Mouse (Mus musculus) frontal cortex, postnatal 10 days (tissue): Measurements from ENCODE around the gene Zfp418.
A peak's percentile ranks its signal among the peaks of the same experiment; 100 is the strongest.
"Not testable (repeated sequence)": the region's sequence is repeated elsewhere in the genome, so short reads cannot be mapped to it uniquely, and the experiment has no call there.

Experiments
- DNase-seq, 2 experiments: peaks; one replicate each; pipeline ENCODE4 v3.0.0; 2022; ENCODE audit warnings: low spot score in 2 of 2, mixed read lengths in 1 of 2

Gene Zfp418

GRCm38 (mm10) chr7:7171227-7172147 lies at the start of gene Zfp418:
Gene Zfp418 (plus strand): TSS chr7:7171330.
- peak; percentile 35 to 62 for DNase-seq

- DNase-seq, result no peak
Observed at GRCm38 (mm10) chr7:7121602-7121980, 49.5 kb upstream of the Zfp418 start.

GRCm38 (mm10) chr7:7130491-7131124 lies 40.5 kb upstream of the Zfp418 start:
- DNase-seq, result not testable (repeated sequence)

DNA sequence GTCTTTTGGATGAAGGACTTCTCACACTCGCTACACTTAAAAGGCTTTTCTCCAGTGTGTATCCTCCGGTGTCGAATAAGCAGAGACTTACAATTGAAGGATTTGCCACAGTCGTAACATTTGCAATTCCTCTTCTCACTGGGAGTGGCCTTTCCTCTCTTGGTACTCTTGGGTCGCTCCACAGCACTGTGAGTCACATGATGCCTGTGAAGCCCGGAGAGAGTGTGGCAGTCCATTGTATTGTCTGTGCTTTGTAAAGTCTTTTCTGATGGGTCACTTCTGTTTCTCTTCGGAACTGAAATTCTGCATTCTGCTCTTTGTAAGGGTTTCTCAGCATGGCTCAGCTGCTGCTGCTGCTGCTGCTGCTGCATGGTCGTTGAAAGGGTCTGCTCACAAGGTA lies 38.4 kb upstream of the Zfp418 start:
- DNase-seq, result no peak

GRCm38 (mm10) chr7:7136379-7136866 lies 34.7 kb upstream of the Zfp418 start, which contains the start of gene Zfp773:
Gene Zfp773 (minus strand): TSS chr7:7136755.
- DNase-seq, result peak; percentile 24 to 61

DNA sequence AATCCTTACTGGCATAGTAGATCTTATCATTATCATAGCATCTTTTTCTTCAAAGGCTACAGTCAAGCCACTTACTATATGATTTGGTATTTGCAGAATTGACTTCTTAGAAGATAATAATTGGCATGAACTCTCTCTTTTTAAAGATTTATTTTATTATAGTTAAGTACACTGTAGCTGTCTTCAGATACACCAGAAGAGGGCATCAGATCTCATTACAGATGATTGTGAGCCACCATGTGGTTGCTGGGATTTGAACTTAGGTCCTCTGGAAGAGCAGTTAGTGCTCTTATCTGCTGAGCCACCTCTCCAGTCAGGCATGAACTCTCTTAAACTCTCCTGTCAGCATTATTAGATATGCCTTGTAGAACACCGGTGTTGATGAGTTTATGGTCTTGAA lies 26.9 kb upstream of the Zfp418 start:
- DNase-seq, result no peak

- DNase-seq, result no peak
Observed at GRCm38 (mm10) chr7:7145991-7146608, 25.0 kb upstream of the Zfp418 start.

DNA sequence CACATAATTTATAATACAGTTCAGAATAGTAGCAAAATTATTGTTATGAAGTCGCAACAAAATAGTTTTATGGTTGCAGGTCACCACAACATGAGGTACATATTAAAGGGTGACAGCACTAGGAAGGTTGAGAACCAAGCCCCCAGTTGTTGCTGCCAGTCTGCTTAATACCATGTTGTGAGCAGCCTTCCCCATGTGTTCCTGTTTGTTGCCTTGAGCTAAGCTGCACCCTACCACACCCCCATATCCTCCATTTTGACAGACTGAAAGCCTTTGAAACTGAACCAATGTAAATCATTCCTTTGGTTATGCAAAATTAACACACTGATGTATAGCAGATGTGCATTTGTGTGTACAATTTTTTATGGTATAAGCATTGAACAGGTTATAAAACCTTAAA lies 14.8 kb downstream of the Zfp418 start:
- DNase-seq, result no peak

GRCm38 (mm10) chr7:7187417-7188190 lies 16.5 kb downstream of the Zfp418 start:
- DNase-seq, result no peak

DNA sequence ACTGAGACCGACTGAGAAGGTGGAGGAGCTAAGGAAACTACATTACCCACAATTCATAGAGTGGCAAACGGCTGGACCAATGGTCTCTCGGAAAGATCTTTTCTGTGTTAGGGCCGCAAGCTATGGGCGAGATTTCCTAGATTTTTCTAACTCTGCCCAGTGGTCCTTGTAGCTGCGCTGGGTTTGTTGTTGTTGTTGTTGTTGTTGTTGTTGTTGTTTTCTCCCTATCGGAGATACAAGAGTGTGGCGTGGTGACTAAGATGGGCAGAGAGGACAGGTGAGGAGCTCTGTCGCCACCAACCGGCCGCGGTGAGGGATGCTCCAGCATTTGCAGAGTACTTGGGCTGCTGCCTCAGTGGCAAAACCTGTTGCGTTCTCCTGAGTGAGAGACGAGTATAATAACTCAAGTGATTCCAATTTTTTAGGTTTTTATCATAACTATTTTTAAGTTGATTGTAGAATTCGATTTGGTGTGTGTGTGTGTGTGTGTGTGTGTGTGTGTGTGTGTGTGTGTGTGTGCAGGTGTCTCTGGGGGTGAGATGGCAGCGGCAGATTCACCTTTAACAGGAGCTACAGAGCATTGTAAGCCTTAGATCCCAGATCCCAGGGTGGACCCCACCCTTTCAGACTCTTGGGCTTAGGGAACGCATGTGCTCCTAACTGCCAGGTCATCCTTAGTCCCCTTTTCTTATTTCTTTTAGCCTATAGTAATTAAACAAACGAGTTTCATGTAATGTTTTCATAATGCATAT lies 17.2 kb downstream of the Zfp418 start:
- peak; percentile 45 to 73 for DNase-seq

DNA sequence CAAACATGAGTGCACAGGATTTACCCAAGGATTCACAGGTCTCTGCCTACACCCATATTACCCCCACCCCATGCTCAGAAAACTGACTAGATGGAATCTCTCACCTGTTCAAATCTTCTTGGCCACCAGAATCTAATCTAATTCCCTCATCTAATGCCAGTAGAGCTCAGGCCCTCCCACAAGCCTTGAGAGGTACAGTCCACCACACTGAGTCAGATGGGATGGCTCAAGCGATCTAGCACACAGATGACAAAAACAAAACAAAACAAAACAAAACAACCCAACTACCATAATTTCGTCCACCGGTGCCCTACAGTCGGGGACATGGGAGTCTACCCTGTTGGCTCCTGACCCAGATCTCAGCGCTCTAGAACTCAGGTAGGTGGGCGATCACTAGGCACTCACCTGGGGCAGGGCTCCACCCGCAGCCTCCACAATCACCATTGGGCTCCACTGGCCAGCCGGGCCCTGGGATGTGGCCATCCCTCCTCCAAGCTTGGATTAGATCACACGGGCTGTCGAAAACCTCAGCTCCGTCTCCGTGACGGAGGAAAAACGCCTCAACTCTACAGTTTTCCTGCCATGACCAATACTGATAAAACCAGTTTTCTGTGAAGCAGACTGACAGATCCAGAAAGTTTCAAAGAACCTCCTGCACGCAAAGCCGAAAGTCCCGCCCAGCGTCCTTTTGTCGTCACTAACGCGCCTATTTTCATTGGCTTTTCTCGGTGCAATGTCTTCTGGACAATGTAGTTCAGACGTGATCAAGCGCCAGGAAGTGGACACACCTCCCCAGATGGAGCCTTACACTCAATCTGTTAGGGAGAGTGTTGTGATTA lies 38.4 kb downstream of the Zfp418 start, which contains the start of gene Zfp772:
Gene Zfp772, minus strand, starts transcription at position 686 of the 839 bp plus-strand sequence.
- peak in 1 of 2 experiments; percentile 31 for DNase-seq
